Mouse (Mus musculus) lung, postnatal 36 days (tissue): ENCODE results near the gene Vnn3.

ENCODE experiments used
- DNase-seq: peaks from one replicate; pipeline ENCODE4 v3.0.0; 2022; ENCODE audit warnings: mixed read lengths

Gene Vnn3

DNA sequence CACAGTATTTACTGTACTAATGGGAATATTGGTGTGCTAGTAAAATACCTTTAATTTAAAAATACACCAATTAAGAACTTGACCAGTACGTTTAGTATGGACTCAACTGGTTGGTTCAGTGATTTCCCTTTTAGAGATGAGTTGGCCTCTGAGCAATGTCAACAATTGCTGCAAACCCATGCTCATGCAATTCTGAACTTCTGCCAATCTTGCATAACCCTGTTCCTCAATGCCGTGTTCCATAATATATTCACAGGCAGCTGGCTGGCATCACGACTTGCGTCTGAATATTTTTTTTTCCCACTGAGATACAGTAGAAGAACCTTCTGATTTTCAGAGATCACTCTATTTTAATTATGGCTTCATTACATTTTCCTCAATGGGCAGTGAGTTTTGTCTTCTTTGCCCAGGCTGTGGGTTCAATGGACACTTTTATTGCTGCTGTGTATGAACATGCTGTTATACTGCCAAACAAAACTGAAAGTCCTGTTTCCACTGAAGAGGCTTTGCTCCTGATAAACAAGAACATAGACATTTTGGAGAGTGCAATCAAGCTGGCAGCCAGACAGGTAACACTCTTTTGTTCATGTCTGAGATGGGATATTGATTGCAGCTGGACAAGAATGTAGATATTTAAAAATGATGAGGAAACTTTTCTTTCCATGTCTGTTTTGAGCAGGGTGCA lies at the start of gene Vnn3:
Gene Vnn3 (plus strand): TSS at position 235 of the 685 bp plus-strand sequence.
- peak; percentile 70 for DNase-seq

DNA sequence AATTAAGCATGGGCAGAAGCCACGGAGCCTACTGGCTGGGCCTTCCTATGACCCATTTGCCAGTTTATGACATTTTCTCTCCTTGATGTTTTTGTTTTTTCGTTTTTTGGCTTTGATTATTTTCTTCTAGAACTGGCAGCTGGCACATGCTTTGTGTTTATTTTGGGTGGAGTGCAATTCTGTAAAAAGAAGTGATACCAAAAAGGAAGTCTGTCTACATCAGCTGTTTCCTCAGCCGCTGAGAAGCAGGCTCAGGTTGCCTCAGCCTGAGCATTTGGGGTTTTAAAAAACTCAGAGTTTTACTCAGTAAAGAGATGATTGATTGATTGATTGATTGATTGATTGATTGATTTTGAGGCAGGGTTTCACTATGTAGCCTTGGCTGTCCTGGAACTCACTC lies 48.4 kb upstream of the Vnn3 start:
- DNase-seq, result no peak

DNA sequence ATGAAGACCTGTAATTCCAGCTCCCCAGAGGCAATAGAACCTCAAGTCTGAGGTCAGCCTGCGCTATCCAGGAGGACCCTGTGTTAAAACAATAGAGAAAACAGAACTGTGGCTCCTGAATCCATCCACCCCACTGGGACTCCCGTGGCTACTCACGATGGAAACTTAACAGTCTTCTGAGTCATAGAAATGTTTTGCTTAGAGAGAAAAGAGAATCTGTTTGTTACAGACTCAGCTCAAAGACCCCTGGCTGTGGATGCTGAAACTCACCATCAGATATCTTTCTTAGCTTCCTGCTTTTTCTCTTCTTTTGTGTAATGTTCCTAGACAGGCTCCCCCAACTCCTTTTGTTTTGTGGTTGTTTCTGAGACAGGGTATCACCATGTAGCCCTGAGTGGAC lies 46.6 kb upstream of the Vnn3 start:
- DNase-seq, result no peak

DNA sequence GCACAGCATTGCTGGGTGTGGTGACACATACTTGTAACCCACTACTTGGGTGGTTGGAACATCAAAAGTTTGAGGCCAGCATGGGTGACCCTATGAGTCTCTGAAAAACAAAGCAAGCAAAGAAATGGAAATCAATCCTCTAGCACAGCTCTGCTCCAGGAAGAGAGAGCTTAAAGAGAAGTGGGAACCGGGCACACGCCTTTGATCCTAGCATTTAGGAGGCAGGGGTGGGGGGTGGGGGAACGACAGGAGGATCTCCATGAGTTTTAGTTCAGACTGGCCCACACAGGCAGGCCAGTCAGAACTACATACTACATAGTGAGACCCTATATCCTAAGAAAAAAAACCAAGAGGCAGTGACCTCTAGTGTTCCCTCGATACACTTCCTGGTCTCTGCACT lies 45.1 kb upstream of the Vnn3 start:
- DNase-seq, result no peak

DNA sequence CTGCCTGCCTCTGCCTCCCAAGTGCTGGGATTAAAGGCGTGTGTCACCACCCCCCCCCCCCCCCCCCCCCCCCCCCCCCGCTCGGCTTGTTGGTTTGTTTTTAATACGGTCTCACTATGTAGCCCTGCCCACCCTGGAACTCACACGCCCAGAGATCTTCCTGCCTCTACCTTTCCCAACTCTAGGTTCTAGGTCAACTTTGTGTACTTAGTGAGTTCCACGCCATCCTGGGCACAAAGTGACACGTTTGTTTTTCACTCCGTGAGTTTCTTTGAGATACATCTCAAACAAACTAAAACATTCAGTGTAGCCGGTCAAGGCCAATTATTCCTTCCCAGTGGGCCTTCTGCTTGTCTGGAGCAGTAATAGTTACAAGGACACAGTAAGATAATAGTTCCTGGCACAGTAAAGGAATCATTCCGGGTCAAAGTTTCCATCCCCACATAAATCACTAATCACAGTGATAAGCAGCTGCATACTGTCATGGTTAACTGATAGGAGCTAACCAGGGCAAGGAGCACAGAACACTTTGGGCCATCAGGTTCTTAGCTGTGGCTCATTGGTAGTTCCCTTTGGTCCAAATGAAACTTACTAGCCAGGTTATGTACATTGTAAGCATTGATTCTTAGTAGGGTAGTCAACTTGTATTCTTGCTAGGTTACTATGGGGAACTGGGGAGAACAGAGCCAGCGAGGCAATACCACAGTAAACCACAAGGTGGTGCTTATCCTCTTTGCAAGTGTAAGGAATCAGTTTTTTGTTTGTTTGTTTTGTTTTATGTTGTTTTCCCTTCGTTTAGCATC lies 39.4 kb upstream of the Vnn3 start:
- DNase-seq, result peak; percentile 84

DNA sequence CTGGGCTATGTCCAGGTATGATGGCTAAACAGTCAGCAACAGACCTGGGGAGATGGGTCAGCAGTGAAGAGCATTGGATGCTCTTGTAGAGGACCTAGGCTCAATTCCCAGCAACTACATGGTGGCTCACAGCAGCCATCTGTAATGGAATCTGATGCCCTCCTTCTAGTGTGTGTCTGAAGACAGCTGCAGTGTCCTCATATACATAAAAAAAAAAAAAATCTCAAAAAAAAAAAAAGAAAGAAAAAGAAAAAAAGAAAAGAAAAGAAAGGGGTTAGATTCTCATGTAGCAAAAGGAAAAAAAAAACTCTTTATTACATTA lies 38.9 kb upstream of the Vnn3 start:
- no peak for DNase-seq

DNA sequence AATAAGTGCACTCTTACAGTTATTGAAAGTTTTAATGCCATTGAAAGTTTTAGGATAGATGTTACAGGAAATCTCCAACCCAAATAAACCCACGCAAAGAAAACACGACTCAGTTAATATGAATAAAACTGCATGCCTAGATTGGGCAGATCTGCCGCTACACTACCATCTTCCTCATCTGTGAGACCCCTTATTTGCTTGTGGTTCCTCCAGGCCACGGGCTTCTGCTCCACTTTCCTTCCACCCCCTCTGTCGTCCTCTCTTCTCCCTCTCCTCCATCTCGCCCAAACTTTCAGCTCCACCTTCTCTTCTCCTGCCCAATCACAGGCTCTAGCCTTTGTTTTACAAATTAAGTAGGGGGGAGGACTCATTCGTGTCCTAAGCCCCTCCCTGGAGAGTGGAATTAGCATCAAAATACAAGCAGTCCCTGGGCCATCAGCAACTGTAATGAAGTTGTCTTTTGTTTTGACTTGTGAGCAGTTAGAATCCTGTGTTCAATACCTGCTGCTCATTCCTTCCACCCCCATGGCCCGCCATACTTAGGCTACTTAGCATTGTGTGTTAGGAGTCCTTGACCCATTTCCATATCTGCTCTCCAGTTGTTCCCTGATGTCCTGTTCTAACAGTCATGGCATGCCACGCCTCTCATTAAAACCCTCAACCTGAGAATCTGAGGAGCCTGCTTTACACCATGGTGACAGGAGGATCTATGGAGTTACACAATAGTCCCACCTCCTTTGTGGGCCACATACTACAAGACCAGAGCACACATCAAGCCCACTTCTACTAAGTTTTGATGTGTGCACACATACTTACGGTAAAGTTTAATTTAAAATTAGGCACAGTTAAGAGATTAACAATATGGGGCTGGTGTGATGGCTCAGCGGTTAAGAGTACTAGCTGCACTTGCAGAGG lies 38.2 kb upstream of the Vnn3 start:
- peak; percentile 11 for DNase-seq

DNA sequence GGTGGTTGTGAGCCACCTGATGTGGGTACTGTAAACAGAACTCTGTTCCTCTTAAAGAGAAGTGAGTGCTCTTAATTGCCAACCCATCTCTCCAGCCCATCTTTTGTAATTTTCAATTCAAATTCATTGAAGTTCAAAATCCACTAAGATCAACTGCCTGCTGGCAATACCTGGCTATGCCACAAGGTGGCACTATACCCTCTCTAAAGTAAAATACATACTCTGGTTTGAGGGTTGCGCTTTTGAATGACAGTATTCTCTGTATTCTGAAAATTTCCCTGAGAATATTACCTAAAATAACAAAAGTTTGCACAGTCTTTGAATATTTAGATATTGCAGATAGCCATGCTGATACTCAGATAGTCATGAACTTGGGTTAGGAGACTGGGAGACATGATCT lies 36.1 kb upstream of the Vnn3 start:
- DNase-seq, result peak; percentile 86

DNA sequence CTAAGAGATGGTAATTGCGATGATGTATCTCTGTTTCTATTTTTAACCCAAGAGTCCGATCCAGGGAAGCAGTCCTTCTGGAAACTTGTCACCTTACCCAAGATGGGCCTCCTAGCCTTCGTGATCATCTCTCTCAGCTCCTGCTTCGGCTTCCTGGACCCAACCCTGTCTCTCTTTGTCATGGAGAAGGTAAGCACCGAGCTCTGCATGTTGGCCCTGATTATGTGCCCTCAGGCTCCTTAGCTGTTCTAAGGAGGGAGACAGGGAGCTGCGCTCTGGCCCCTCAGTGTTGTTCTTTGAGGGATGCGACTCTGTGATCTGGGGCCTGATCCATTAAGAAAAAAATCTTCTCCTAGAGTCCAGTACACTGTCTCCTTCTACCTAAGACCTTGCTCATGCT lies 35.0 kb upstream of the Vnn3 start:
- DNase-seq, result no peak

DNA sequence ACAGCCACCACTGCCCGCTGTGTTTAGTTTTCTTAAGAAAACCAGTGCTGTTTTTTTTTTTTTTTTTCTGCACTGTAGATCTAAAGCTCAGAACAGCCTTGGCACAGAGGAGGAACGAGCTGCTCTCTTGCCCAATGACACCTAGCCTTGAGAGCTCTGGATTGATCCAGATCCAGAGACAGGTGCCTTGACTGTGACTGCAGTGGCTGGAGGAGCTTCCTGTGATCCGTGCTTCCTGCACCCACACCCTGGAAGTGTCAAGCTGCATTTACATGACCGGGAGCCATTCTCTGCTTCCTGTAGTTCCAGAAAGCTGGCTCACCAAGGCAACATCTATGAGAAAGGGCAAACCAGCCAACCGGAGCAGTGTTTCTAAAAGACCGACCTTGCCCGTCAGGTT lies 24.7 kb upstream of the Vnn3 start:
- no peak for DNase-seq

DNA sequence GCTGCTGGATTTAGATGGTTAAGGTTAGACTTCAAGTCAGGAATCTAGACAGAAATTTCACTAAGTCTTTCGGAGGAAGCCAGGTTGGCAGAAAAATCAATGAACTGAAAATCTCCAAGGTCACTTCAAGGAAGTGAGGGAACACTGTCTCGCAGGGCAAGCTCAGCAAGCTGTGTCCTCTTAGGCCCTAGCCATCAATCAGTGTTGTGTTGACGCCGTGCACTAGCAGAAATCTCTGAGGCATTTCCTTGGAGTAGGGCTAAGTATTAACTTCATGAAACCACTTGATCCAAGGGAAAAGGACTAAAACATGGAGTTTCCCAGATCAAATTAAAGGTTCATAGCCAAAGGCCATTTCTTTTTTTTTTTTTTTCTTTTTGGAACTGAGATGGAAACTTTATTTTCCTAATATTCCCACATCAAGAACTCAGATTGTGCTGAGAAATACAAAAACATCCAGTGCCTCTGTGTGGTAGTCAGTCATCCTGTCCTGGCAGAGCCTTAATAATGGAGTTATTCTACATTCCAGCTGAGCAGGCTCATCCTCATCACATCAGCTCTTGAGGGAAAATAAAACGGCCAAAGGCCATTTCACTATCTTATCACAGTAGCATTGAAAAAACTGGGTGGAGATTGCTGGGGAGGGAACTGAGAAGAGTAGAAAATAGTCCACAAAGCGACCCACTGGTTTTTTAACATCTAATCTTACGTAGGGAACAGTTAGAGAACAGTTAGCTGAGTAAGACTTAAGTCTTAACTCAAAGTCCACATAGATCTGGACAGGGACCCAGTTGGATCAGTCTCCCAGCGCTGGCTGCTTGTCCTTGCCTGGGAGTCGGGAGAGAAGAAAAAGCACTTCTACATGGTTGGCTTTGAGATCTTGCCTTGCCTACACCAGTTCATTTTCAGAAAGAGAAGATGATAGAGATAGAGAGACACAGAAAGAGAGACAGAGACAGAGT lies 15.0 kb upstream of the Vnn3 start:
- no peak for DNase-seq

DNA sequence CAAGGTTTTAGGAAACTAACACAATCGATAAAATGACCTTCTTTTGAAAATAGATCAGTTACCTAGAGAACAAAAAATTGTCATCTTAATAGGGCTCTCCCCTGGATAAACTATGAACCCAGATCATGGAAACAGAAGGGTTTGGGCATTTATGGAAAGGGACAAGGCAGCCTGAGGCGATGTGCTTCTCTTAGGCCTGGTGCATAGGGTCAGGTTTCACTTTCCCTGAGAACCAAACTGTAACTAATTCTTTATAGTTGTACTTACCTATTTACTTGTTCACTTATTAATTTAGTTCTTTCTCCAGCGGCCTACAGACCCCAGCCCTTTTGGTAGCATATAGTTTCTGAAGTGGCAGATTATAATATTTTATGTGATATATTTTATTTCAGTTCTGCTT lies 14.1 kb upstream of the Vnn3 start:
- no peak for DNase-seq

DNA sequence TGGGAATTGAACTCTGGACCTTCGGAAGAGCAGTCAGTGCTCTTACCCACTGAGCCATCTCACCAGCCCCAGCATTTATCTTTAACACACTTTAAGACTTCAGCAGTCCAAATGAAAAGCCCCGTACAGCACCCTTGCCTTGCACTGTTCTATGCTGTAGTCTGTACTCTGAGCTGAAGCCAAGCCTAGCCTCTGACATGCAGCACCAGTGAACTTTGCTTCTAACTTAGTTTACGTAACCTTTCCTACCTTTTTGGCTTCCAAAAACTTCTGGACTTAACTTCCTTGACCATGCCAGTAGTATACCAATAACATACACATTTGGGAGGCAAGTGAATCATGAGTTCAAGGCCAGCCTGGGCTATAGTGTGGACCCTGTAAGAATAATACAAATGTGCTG lies 12.4 kb upstream of the Vnn3 start:
- no peak for DNase-seq

DNA sequence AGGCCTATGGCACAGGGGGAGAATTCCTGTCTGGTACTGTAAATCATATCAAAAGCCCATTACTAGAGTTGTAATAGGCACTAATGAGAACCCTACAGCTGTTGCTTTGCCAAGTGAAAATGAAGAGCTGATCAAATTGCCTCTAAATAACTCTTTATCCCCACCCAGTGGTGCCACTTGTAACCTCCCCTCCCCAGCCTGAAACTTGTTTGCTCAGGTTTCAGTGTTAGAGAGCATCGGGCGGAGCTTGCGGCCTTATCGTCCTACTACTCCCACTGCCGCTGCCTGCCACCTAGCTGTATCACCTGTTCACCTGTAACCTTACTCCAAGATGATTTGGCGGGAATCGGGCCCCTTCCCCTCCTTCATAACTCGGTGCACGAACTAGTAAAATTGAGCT lies 11.9 kb upstream of the Vnn3 start:
- DNase-seq, result peak; percentile 72

DNA sequence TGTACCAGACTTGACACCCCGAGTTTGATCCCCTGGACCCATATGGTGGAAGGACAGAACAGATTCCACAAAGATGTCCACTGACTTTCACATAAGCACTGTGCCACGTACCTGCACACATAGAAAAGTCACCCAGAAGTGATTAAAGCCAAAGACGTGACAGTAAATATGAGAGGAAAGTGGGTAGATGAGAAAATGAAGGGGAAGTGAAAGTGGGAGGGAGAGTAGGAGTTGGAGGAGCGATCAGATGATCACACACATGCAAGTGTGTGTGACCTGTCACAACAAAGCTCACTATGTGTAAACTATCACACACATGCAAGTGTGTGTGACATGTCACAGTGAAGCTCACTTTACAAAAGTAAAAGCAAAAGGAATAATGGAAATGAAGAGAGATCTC lies 10.8 kb upstream of the Vnn3 start:
- DNase-seq, result no peak

DNA sequence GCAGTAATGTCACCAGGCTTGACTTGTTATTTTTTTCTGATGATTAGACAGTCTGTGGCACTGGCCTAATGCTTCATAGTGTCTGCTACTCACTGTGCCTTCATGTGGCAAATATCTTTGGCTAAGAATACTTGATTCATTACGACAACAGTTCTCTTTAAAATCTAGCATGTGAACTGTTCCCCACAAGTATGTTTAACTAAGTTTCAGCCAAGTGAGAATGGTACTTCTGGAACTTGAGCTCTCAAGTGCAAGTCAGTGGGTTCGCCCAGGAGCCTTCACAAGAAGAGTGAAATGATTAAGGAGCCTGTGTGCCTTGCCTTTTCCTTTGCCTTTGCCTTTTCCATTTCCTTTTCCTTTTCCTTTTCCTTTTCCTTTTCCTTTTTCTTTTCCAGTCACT lies 834 bp downstream of the Vnn3 start:
- peak; percentile 77 for DNase-seq

DNA sequence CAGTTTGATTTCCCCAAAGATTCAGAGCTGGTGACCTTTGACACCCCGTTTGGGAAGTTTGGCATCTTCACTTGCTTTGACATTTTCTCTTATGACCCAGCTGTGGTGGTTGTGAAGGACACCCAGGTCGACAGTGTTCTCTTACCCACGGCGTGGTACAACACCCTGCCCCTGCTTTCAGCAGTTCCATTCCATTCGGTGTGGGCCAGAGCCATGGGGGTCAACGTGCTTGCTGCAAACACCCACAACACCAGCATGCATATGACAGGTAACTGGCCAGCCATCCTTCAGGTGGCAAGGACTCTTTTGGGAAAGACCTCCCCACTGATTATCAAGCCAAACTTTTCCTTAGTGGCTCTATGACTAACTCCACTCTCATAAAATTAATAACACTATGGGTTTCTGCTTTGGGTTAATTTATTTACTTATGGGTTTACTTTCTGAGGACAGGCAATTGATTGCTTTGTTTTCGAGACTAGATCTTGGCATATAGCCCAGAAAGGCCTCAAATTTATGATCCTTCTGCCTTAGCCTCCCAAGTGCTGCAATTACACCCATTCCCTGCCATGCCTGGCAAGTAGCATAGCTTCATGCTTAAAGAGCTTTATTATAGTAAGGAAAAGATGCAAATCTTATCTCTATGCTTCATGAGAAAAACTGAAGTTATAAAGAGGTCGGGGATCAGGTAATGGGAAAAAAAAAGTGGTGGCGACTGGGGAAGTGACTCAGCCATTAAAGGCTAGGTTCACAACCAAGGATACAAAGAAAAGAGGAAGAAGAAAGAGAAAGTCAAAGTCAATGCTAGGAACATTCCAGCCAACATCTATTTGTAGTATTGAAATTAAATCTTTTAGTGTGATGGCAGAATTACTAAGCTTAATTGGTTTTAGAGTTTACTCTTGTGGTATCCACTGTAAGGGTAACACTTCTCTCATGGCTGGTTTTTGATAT lies 13.4 kb downstream of the Vnn3 start:
- DNase-seq, result no peak

DNA sequence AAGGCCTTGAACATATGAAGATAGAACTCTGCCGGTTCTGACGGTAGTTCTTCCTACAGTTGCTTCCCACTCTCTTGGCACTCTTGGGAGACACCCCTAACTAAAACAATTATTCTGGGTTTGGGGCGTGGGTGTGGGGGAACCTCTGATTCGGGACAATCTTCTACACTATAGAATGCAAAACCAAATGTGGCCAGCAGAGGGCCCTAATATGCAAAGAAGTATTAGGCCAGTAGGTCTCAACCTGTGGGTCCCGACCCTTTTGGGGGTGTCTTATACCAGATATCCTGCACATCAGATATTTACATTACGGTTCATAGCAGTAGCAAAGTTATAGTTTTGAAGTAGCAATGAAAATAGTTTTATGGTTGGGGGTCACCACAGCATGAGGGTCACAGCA lies 29.4 kb downstream of the Vnn3 start:
- peak; percentile 77 for DNase-seq

DNA sequence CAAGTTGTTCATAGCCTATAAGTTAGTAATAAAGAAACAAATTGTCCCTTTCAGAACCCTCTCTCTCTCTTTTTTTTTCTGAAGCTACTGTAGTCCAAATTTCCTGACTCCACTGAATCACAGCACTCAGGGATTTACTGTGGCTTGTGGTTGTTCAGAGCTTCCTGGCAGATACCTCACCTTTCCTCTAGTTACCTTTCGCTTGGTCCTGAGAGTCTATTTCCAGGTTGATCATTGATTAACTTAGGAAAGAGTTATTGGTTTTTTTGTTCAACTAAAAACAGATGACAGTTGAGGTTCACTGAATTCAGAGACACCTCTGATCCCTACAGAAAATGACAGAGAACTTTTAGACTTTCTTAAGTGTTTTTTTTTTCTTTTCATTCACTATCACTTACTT lies 33.6 kb downstream of the Vnn3 start:
- DNase-seq, result no peak

DNA sequence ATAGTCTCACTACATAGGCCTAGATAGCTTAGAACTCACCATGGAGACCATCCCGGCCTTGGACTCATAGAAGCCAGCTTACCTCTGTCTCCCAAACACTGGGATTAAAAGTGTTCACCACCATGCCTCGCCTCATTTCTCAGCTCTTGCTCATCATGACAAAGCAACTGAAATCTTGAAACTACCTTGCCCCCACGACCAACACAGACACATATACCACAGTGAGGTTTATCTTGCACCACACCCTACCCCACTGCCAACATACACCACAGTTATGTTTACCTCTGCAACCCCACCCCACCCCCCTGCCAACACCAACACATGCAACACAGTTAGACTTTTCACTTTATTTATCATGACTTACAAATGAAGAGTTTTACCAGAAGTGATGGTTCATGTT lies 34.8 kb downstream of the Vnn3 start:
- DNase-seq, result no peak

DNA sequence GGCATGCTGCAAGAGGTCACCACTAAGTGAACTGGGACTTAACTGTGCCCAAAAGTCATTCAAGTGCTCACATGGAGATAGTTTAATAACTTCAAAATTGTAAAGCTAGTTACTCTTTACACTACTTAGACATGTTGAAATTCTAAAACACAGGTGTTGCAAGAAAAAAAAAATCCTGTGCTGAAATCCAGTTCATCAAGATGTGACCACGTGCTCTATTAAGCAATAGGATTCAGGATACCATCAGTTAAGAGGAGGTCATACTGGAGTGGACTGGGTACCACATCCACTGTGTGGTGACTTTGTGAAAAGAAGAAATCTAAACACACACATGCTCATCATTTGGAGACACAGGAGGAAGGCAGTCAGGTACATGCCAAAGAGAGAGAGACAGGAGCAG lies 41.7 kb downstream of the Vnn3 start:
- DNase-seq, result peak; percentile 23
